Mouse (Mus musculus) midbrain, postnatal 0 days (tissue): Measurements from ENCODE around the gene Tbc1d10c. TPM values are rescaled to one million over a fixed set of nuclear protein-coding genes. Genes with fewer than 3 reads are reported as not detected.

Experiments used
- ATAC-seq: fragments of 200-750 bp; cut with Nextera tagmentation; 2 replicates; pipeline ENCODE4 v1.8.0; 2017; ENCODE audit warnings: moderate number of reproducible peaks, mild to moderate bottlenecking, moderate TSS enrichment, moderate library complexity; ENCODE audit not compliant: low FRiP score
- DNase-seq: peaks from one replicate; pipeline ENCODE4 v3.0.0-alpha.2; 2015; ENCODE audit warnings: low spot score
- H3K27ac ChIP-seq: fragments of 300-500 bp; sonication (generic); 2 replicates; pipeline ENCODE4 v1.5.1; 2014; ENCODE audit warnings: low read depth, mild to moderate bottlenecking, low read length, mixed read lengths
- H3K27me3 ChIP-seq: fragments of 300-500 bp; sonication (generic); 2 replicates; pipeline ENCODE4 v1.6.1; 2014; ENCODE audit warnings: low read length, control low read depth, mixed read lengths; ENCODE audit not compliant: insufficient read depth
- H3K36me3 ChIP-seq: fragments of 300-500 bp; sonication (generic); 2 replicates; pipeline ENCODE4 v1.6.1; 2014; ENCODE audit warnings: low read length, control low read depth, mixed read lengths; ENCODE audit not compliant: insufficient read depth
- H3K4me1 ChIP-seq: fragments of 300-500 bp; sonication (generic); 2 replicates; pipeline ENCODE4 v1.6.1; 2014; ENCODE audit warnings: mild to moderate bottlenecking, control low read depth, antibody characterized with exemption, low read length, mixed read lengths; ENCODE audit not compliant: insufficient read depth
- H3K4me2 ChIP-seq: fragments of 300-500 bp; sonication (generic); 2 replicates; pipeline ENCODE4 v1.6.1; 2014; ENCODE audit warnings: low read depth, mild to moderate bottlenecking, low read length, mixed read lengths; ENCODE audit not compliant: poor library complexity, severe bottlenecking
- H3K4me3 ChIP-seq: fragments of 300-500 bp; sonication (generic); 2 replicates; pipeline ENCODE4 v1.5.1; 2014; ENCODE audit warnings: low read depth, mild to moderate bottlenecking, low read length, moderate library complexity
- H3K9ac ChIP-seq: fragments of 300-500 bp; sonication (generic); replicated peaks from 2 replicates; pipeline ENCODE4 v1.6.1; 2014; ENCODE audit warnings: mild to moderate bottlenecking, low read length, moderate library complexity, mixed read lengths; ENCODE audit not compliant: poor library complexity, severe bottlenecking
- H3K9me3 ChIP-seq: fragments of 300-500 bp; sonication (generic); 2 replicates; pipeline ENCODE4 v1.6.1; 2016; ENCODE audit warnings: low read length, control low read depth
- CTCF ChIP-seq: IDR thresholded peaks from 2 replicates; pipeline ENCODE4 v1.5.1; 2016; ENCODE audit warnings: antibody characterized with exemption, mild to moderate bottlenecking
- WGBS: fragments of 180-500 bp; shearing (Covaris S2); extraction: QIAGEN DNeasy Blood & Tissue Kit; methylation state at CpG from one replicate; pipeline ENCODE4 v1.1.7; 2014; 5-methylcytosine and 5-hydroxymethylcytosine counted together
- polyA plus RNA-seq: library from polyadenylated mRNA; unstranded; fragments of >200 nt; fragmentation: Nextera tagmentation; extraction: Ambion mirVana; gene quantifications from 2 replicates; pipeline ENCODE4 v1.2.1, GENCODE M21; 2015
- total RNA-seq: library from RNA; depleted of rRNA; stranded (reverse); fragments of >200 nt; gene quantifications from 2 replicates; pipeline ENCODE4 v1.2.3, GENCODE M21; 2014

The Tbc1d10c gene
- total and polyA plus RNA-seq, 2 experiments from 2014 or later = 0.49 to 1.2 TPM

GRCm38 (mm10) chr19:4155223-4156072 is 35.6 kb downstream of the Tbc1d10c start:
- 78% methylated on average over 6 of the region's 6 CpGs for WGBS
- no peaks in the 10 kb centered on the region for H3K9me3 ChIP-seq
- no peak overlapping the region for H3K4me3 ChIP-seq
- no peaks in the 10 kb centered on the region for H3K4me1 ChIP-seq
- no peak for DNase-seq
- TF ChIP-seq CTCF = no peak
- no peak overlapping the region for H3K4me2 ChIP-seq
- H3K9ac ChIP-seq = no peak overlapping the region
- H3K36me3 ChIP-seq = peaks cover 65% of the 10 kb centered on the region
- H3K27me3 ChIP-seq = no peaks in the 10 kb centered on the region
- no peak overlapping the region for H3K27ac ChIP-seq
- no peak for ATAC-seq

DNA sequence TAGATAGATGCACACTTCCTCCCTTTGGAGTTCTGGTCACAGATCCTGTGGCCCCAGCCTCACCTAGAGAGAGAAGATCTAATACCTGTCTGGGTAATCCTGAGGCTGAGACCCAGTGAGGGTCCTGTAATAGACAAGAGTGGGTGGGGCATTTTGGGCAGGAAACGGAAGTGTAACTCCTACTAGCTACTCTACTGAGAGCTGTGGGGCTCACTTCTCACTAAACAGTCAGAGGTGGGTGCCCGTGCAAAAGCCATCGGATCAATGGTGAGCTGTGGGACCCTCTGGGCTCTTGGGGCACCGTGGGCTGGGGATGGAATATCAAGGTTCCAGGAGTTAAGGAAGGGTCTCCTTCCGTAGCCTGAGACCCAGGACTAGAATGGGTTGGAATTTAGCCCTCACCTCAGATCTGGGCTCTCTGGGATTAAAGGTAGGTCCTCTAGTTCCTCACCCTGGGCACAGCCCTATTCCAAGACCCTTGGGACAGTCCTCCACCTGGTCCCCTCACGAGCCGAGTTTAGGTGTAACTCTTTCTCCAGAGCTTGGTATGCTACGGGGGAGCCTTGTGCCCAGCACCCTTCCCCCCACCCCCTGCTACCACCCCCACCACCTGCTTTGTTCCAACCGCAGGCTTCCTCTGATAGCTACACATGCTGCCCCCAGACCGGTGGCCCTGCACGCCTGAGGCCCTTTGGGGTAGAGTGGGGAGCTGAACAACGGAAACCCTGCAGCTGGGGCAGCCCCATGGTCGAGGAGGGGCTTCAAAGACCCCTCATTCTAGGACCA is 36.5 kb downstream of the Tbc1d10c start:
- no peak overlapping the region for H3K4me3 ChIP-seq
- H3K27me3 ChIP-seq = no peaks in the 10 kb centered on the region
- TF ChIP-seq CTCF = no peak
- H3K9ac ChIP-seq = no peak overlapping the region
- peaks cover under 1% of the 10 kb centered on the region; the same call in 1 of the 2 replicates for H3K4me1 ChIP-seq
- H3K36me3 ChIP-seq = peaks cover 65% of the 10 kb centered on the region
- no peaks in the 10 kb centered on the region for H3K9me3 ChIP-seq
- H3K27ac ChIP-seq = no peak overlapping the region
- H3K4me2 ChIP-seq = no peak overlapping the region
- ATAC-seq (no peak), DNase-seq (no peak)
- WGBS = 88% methylated on average over 13 of the region's 13 CpGs

GRCm38 (mm10) chr19:4153232-4153654 is 37.8 kb downstream of the Tbc1d10c start, which contains the start of gene Ptprcap:
Ptprcap (plus strand) TSS chr19:4153604.
- Histone ChIP-seq H3K4me1 (peaks cover 7% of the 10 kb centered on the region; the same call in 1 of the 2 replicates), H3K27me3 (no peaks in the 10 kb centered on the region), H3K27ac (0 out of 2 replicates have a peak within 1 kb of the TSS, but pooled peaks have one; percentile 4), H3K9me3 (no peaks in the 10 kb centered on the region), H3K9ac (no peak within 1 kb of the TSS), H3K4me2 (no peak within 1 kb of the TSS), H3K4me3 (no peak within 1 kb of the TSS), H3K36me3 (peaks cover 52% of the 10 kb centered on the region)
- ATAC-seq (no peak), DNase-seq (peak; percentile 33)
- no peak for TF ChIP-seq CTCF
- 72% methylated on average over 11 of the region's 11 CpGs for WGBS

GRCm38 (mm10) chr19:4152445-4153231 is 38.4 kb downstream of the Tbc1d10c start:
- 98% methylated on average over 8 of the region's 8 CpGs for WGBS
- H3K4me2 ChIP-seq = no peak overlapping the region
- ATAC-seq (no peak), DNase-seq (no peak)
- no peaks in the 10 kb centered on the region for H3K9me3 ChIP-seq
- no peak for TF ChIP-seq CTCF
- no peak overlapping the region for H3K9ac ChIP-seq
- no peaks in the 10 kb centered on the region for H3K27me3 ChIP-seq
- 0 out of 2 replicates have a peak overlapping the region, but pooled peaks have one; percentile 4 for H3K27ac ChIP-seq
- peaks cover 7% of the 10 kb centered on the region; the same call in 1 of the 2 replicates for H3K4me1 ChIP-seq
- H3K36me3 ChIP-seq = peaks cover 46% of the 10 kb centered on the region
- no peak overlapping the region for H3K4me3 ChIP-seq

DNA sequence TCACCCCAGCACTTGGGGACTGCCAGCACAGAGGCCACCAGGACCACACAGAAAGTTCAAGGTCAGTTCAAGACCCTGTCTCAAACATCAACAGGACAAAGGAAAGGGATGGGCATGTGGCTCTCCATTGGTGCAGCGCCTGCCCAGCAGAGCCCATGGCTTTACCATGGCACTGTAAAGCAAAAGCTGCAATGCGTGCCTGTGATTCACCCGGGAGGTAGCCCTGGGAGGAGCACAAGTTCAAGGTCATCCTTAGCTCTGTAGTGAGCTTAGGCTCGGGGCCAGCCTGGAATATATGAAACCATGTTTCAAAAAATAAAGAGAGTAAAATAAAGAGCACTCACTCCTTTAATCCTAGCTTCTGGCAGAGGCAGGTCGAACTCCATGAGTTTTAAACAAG is 39.2 kb downstream of the Tbc1d10c start:
- H3K27ac ChIP-seq = no peak overlapping the region
- WGBS = 89% methylated on average over 5 of the region's 5 CpGs

More for the DNA sequence above, 39.2 kb downstream of the Tbc1d10c start:
- Histone ChIP-seq H3K4me1 (peaks cover 7% of the 10 kb centered on the region; the same call in 1 of the 2 replicates), H3K27me3 (no peaks in the 10 kb centered on the region), H3K9me3 (no peaks in the 10 kb centered on the region), H3K9ac (0 out of 2 replicates have a peak overlapping the region, but pooled peaks have one; percentile 24), H3K4me3 (no peak overlapping the region), H3K4me2 (no peak overlapping the region), H3K36me3 (peaks cover 38% of the 10 kb centered on the region)
- DNase-seq (no peak), ATAC-seq (no peak)
- TF ChIP-seq CTCF = no peak
